Mouse (Mus musculus): ENCODE data around the gene Olfr843. TPM values are rescaled to one million over a fixed set of nuclear protein-coding genes. Genes with fewer than 3 reads are reported as not detected.

Olfr843 gene
- total RNA-seq (2014; fragmentation: Nextera tagmentation) (not detected in 2 replicates), total RNA-seq (2017) (not detected in 2 replicates)

DNA sequence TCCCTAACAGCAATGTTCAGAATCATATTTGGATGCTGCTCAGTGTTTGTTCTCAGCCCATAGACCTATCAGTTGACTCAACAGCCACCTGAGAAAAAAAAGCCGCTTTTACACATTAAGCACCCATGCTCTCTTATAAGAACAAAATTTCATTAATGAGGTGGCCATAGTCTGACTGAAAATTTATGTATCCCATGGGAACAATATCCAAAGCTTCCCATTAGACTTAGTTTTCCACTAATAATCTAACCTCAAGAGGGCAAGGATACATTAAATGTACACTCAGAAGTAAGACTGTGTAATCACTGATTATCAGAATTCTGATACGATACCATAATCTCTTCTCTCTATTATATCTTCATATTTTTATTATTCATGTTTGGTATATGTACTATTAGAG, at the start of gene Olfr843:
Gene Olfr843, minus strand, starts transcription at position 101 of the 400 bp plus-strand sequence.
- no peak for ATAC-seq (replicated peaks; ENCODE audit: low FRiP score, low TSS enrichment, poor library complexity, severe bottlenecking)

Other genes starting within 250 kb of the Olfr843 start
- gene Olfr835, start 219.3 kb downstream of the Olfr843 start, total RNA-seq (2014; fragmentation: Nextera tagmentation): not detected in 2 replicates
- not detected in 2 replicates for gene Olfr835, start 219.3 kb downstream of the Olfr843 start, total RNA-seq (2017)
- not detected in 2 replicates for gene Olfr836, start 131.6 kb downstream of the Olfr843 start, total RNA-seq (2014; fragmentation: Nextera tagmentation)
- not detected in 2 replicates for gene Olfr836, start 131.6 kb downstream of the Olfr843 start, total RNA-seq (2017)
- gene Olfr837, start 115.7 kb downstream of the Olfr843 start, total RNA-seq (2014; fragmentation: Nextera tagmentation): not detected in 2 replicates
- not detected in 2 replicates for gene Olfr837, start 115.7 kb downstream of the Olfr843 start, total RNA-seq (2017)
- not detected in 2 replicates for gene Olfr839-ps1, start 74.7 kb downstream of the Olfr843 start, total RNA-seq (2014; fragmentation: Nextera tagmentation)
- not detected in 2 replicates for gene Olfr839-ps1, start 74.7 kb downstream of the Olfr843 start, total RNA-seq (2017)
- not detected in 2 replicates for gene Olfr844, start 64.4 kb upstream of the Olfr843 start, total RNA-seq (2014; fragmentation: Nextera tagmentation)
- gene Olfr844, start 64.4 kb upstream of the Olfr843 start, total RNA-seq (2017): not detected in 2 replicates
- not detected in 2 replicates for gene Olfr845, start 84.5 kb upstream of the Olfr843 start, total RNA-seq (2014; fragmentation: Nextera tagmentation)
- not detected in 2 replicates for gene Olfr845, start 84.5 kb upstream of the Olfr843 start, total RNA-seq (2017)
- gene Olfr846, start 112.0 kb upstream of the Olfr843 start, total RNA-seq (2014; fragmentation: Nextera tagmentation): not detected in 2 replicates
- gene Olfr846, start 112.0 kb upstream of the Olfr843 start, total RNA-seq (2017): not detected in 2 replicates
- not detected in 2 replicates for gene Olfr847, start 126.7 kb upstream of the Olfr843 start, total RNA-seq (2014; fragmentation: Nextera tagmentation)
- gene Olfr847, start 126.7 kb upstream of the Olfr843 start, total RNA-seq (2017): not detected in 2 replicates
- not detected in 2 replicates for gene Olfr849, start 188.3 kb upstream of the Olfr843 start, total RNA-seq (2014; fragmentation: Nextera tagmentation)
- not detected in 2 replicates for gene Olfr849, start 188.3 kb upstream of the Olfr843 start, total RNA-seq (2017)
- not detected in 2 replicates for gene Olfr850, start 226.3 kb upstream of the Olfr843 start, total RNA-seq (2014; fragmentation: Nextera tagmentation)
- not detected in 2 replicates for gene Olfr850, start 226.3 kb upstream of the Olfr843 start, total RNA-seq (2017)
- gene Olfr851, start 241.3 kb upstream of the Olfr843 start, total RNA-seq (2014; fragmentation: Nextera tagmentation): not detected in 2 replicates
- gene Olfr851, start 241.3 kb upstream of the Olfr843 start, total RNA-seq (2017): not detected in 2 replicates